Mouse (Mus musculus) mature B cell (primary cell): Measurements from ENCODE around the gene Rhou.

Experiments used
- in situ Hi-C: fragments of 300-500 bp; cut with MboI; formaldehyde crosslinking; loops from 2 replicates; pipeline ENCODE4 v1.14.3; 2019

The Rhou gene

DNA sequence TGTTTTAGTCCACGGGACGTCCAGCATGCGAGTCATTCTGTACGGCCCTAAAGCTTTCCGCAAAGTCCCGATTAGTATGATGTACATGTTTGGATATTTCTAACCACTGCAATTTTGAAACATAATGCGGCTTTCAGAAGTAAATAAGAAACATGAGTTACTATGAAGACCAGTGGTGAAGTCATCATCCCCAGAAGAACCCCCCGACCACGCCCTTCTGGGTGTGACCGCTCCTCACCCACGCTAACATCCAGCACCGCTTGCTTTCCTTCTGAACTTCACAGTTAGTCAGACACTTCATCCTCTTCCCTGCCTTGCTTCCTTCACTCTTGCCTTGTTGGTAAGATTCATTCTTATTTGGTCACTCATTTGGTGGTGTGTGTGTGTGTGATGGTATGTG is 4.2 kb upstream of the Rhou start:
- in situ Hi-C loops, result no loop called here

DNA sequence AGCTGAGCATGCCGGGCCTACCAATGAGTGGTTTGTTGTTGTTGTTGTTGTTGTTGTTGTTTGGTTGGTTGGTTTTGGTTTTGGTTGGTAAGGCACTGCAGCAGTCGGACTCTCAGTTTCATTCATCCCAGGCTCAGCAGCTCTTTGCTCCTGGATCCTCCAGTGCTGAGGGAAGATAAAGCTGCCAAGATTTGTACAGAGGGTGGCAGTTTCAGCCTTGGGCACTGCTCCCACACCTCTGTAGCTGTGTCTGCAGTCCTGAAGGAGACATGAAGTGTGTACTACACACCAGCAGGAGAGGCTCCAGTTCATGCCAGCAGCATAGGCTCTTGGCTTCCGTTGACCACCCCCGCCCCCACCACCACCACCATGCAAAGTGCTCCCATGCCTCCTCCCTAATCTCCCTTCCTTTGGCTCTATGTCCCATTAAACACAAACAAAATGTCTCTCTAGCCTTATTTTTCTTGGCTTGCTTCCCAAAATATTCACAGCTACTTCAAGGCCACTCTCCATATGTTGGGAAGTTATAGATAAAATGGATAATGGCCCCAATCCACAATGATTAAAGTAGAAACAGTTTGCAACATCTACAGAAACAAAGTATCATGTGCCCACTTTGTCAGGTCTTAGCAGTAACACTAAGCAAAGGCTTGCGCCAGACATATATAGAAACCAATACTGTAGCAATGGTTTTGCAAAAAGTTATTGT is 2.2 kb upstream of the Rhou start:
- in situ Hi-C loops, result no loop called here

- in situ Hi-C loops, result no loop called here
Measured at GRCm38 (mm10) chr8:123652641-123653040, 1.1 kb upstream of the Rhou start.

DNA sequence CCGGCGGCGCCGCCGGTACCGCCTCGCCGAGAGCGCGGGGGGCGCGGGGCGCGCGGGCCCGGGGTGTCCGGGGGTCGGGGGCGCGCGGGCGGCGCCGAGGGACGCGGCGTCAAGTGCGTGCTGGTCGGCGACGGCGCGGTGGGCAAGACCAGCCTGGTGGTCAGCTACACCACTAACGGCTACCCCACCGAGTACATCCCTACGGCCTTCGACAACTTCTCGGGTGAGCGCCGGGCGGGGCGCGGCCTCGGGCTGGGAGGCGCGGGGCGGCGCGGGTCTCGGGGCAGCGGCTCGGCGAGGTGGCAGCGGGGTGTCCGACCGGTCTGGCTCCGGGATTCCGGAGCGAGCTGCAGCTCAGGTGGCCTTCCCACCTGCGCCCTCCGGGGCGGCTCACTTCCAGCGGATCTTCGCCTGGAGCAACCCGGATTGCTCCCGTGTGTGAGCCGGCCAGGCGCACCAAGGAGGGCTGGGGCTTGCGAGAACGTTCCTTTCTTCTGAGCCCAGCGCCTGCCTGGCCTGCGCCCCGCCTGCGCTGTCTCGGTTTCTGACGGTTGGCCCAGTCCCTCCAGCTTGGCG is 353 bp downstream of the Rhou start:
- in situ Hi-C loops, result no loop called here

- in situ Hi-C loops, result no loop called here
Measured at GRCm38 (mm10) chr8:123654763-123655162, 1.0 kb downstream of the Rhou start.

- in situ Hi-C loops, result no loop called here
Measured at GRCm38 (mm10) chr8:123655351-123655779, 1.6 kb downstream of the Rhou start.

- in situ Hi-C loops, result no loop called here
Measured at GRCm38 (mm10) chr8:123657826-123658225, 4.1 kb downstream of the Rhou start.

DNA sequence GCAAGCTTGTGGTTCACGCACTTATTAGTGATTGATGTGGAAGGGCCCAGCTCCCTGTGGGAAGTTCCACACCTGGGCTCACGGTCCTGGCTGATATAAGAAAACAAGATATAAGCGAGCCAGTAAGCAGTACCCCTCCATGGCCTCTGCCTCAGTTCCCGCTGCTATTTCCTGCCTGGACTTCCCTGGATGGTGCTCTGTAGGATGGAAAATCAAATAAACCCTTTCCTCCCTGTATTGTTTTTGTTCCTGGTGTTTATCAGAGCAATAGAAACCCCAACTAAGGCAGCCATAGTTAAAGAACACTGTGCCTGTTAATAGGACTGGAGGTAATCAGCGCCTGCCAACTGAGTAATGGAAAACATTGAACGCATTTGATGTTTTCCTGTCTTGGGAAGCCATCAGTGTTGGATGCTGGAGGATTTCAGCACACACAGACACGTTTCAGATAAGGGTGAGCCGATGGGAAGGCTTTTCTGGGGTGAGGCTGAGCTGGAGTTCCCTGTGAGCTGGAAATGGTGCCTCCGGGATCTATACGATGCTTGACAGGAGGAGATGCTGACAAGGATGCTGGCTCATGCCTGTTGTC is 5.8 kb downstream of the Rhou start:
- in situ Hi-C loops, result no loop called here

DNA sequence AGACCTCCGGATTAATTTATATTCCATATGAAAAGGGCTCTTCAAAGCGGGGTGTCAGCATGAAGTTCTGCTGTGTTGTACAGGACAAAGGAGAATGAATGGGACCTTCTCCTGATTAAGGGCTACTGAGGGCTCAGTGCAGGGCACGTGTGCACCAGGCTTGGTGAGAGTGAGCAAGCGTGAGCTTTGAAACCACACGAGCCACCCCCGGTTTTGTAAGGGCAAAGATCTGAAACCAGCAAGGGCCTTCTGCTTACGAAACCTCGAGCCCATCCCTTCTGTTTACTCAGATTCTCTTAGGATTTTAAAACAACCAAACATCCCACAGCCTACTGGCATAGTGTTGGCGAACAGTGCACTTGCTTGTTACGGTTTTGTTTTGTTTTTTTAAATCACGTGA is 7.8 kb downstream of the Rhou start:
- in situ Hi-C loops, result no loop called here

- in situ Hi-C loops, result no loop called here
Measured at GRCm38 (mm10) chr8:123665580-123665979, 11.9 kb downstream of the Rhou start.

DNA sequence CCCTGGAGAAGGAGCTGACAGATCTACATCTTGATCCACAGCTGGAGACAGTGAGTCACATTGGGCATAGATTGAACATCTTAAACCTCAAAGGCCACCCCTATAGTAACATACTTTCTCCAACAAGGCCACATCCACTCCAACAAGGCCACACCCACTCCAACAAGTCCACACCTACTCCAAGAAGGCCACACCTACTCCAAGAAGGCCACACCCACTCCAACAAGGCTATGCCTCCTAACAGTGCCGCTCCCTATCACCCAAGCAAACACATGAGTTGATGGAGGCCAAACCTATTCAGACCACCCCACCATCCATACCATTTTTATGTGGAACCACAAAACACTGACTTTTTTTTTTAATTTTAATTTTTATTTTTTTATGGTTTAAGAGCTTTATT is 13.1 kb downstream of the Rhou start:
- in situ Hi-C loops, result no loop called here

- in situ Hi-C loops, result no loop called here
Measured at GRCm38 (mm10) chr8:123668681-123669080, 15.0 kb downstream of the Rhou start.

DNA sequence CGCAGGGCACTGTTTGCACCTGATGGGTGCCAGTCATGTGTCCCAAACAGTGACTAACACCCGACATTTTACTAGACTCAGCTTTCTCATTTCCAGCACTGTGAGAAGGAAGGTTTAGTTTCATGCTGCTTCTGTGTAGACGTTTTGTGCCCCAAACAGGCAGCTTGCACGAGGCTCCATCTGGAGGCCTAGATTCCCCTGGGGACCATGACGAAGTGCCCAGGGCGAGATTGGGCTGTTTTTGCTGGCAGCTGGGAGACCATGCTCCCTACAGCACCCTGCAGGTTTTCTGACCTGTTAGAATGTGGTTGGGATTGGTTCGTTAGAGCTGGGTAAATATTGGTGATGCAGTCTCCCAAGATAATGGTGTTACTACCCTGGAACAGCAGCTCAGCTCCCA is 17.0 kb downstream of the Rhou start:
- in situ Hi-C loops, result no loop called here

GRCm38 (mm10) chr8:123671454-123671853 is 17.7 kb downstream of the Rhou start:
- in situ Hi-C loops, result no loop called here

GRCm38 (mm10) chr8:123672648-123673047 is 18.9 kb downstream of the Rhou start:
- in situ Hi-C loops, result no loop called here

DNA sequence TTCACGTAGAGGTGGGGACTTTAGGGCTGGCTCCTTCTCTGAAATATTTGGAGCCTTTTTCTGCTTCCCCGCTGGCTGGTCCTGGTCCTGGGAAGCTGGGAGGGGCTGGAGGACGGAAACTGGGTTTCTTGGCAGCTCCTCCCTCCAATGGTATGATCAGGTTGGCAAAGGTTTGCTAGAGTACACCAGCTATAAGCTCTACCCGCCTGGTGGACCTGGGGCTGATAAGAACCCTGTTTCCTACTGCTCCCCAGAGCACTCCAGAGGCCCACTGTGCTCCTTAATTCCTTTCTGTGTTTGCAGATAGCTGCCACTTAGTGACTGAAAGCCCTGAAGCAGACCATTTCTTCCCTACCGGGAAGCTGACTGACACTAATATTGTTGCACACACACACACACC is 21.9 kb downstream of the Rhou start:
- in situ Hi-C loops, result no loop called here

- in situ Hi-C loops, result no loop called here
Measured at GRCm38 (mm10) chr8:123678390-123678789, 24.7 kb downstream of the Rhou start.

- in situ Hi-C loops, result no loop called here
Measured at GRCm38 (mm10) chr8:123682073-123682761, 28.5 kb downstream of the Rhou start.

DNA sequence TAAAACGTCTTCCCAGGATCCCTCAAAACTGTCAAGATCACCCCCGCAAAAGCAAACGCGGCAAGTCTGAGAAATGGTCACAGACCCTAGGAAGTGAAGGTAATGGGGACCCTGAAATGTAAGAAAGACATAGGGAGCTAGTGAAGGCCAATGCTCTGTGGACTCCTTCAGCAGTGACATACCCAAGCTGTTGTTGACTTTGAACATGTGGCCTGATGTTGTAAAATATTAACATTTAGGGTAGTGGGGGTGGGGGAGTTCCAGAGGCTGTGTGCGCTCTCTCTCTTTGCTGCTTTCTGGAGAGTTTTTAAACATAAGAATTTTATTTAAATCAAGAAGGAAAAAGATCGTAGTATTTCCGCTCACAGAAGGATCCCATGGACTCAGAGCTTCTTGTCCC is 29.6 kb downstream of the Rhou start:
- in situ Hi-C loops, result no loop called here

DNA sequence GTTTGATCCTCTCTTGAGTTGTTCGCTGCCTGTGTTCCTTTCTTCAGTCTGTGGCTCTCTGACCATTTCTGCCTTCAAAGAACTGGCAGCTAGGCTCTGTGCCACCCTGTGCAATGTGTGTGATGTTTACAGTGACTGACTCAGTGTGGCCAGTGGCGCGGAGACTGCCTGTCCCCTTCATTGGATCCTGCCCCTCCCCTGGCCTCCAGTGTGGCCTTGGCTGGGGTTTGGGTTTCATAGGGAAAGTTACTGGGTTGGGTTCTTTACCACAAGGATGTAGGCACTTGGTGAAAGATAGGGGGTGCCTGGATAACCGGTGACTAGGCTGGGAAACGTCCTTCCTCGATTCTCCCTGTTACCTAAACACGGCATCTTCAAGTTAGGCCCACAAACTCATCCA is 31.1 kb downstream of the Rhou start:
- in situ Hi-C loops, result no loop called here

DNA sequence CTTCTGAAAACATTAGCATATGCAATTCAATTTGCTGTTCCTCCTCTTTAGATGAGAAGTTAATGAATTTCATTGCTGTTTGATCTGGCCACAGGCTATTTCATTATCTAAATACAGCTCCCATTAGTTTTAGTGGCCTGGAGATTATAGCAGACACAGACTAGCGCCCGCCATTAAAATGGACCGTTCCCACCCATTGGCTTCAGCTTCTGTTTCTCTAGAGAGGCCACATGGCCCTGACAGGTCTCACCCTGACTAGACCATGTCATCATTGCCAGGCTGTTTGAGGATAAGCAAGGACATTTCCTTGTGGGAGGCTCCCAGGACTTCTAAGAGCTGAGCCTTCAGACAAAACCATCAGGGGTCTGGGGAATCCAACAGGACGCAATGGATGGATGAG is 31.7 kb downstream of the Rhou start:
- in situ Hi-C loops, result no loop called here

- in situ Hi-C loops, result no loop called here
Measured at GRCm38 (mm10) chr8:123687826-123688225, 34.1 kb downstream of the Rhou start.
